Mouse (Mus musculus) forebrain, embryonic 12.5 days (tissue): ENCODE results near the gene Vezt. TPM values are rescaled to one million over a fixed set of nuclear protein-coding genes. Genes with fewer than 3 reads are reported as not detected.

Experiments
- ATAC-seq: fragments of 200-750 bp; cut with Nextera tagmentation; 2 replicates; pipeline ENCODE4 v1.8.0; 2017; ENCODE audit warnings: moderate TSS enrichment; ENCODE audit not compliant: low FRiP score
- H3K27ac ChIP-seq: fragments of 300-500 bp; sonication (generic); 2 replicates; pipeline ENCODE4 v1.5.1; 2016; ENCODE audit warnings: mild to moderate bottlenecking
- H3K27me3 ChIP-seq: fragments of 300-500 bp; sonication (generic); 2 replicates; pipeline ENCODE4 v1.6.1; 2016; ENCODE audit warnings: mild to moderate bottlenecking
- H3K36me3 ChIP-seq: fragments of 300-500 bp; sonication (generic); replicated peaks from 2 replicates; pipeline ENCODE4 v1.6.1; 2016; ENCODE audit warnings: mild to moderate bottlenecking
- H3K4me1 ChIP-seq: fragments of 300-500 bp; sonication (generic); 2 replicates; pipeline ENCODE4 v1.6.1; 2016
- H3K4me2 ChIP-seq: fragments of 300-500 bp; sonication (generic); 2 replicates; pipeline ENCODE4 v1.6.1; 2016; ENCODE audit warnings: mild to moderate bottlenecking, moderate library complexity
- H3K4me3 ChIP-seq: fragments of 300-500 bp; sonication (generic); replicated peaks from 2 replicates; pipeline ENCODE4 v1.5.1; 2016; ENCODE audit warnings: mild to moderate bottlenecking
- H3K9ac ChIP-seq: fragments of 300-500 bp; sonication (generic); 2 replicates; pipeline ENCODE4 v1.6.1; 2016; ENCODE audit warnings: mild to moderate bottlenecking
- H3K9me3 ChIP-seq: fragments of 300-500 bp; sonication (generic); 2 replicates; pipeline ENCODE4 v1.6.1; 2016
- WGBS: fragments of 180-500 bp; shearing (Covaris S2); methylation state at CpG from one replicate; pipeline ENCODE4 v1.1.7; 2016; 5-methylcytosine and 5-hydroxymethylcytosine counted together
- polyA plus RNA-seq: library from polyadenylated mRNA; unstranded; fragments of >200 nt; fragmentation: Nextera tagmentation; extraction: Ambion mirVana; gene quantifications from 2 replicates; pipeline ENCODE4 v1.2.1, GENCODE M21; 2016

Gene Vezt
- polyA plus RNA-seq, 1 experiment from 2014 or later = 53.3 TPM

- Histone ChIP-seq H3K4me1 (no peaks in the 10 kb centered on the region; the same call in 1 of the 2 replicates), H3K27ac (no peak overlapping the region), H3K9me3 (no peaks in the 10 kb centered on the region), H3K9ac (no peak overlapping the region), H3K4me3 (no peak overlapping the region), H3K4me2 (no peak overlapping the region), H3K27me3 (no peaks in the 10 kb centered on the region), H3K36me3 (no peaks in the 10 kb centered on the region)
- ATAC-seq = no peak
- WGBS = 69% methylated on average over 5 of the region's 5 CpGs
Measured at GRCm38 (mm10) chr10:93944241-93944640, 91.4 kb downstream of the Vezt start.

- H3K36me3 ChIP-seq = no peaks in the 10 kb centered on the region
- WGBS = 88% methylated on average over 5 of the region's 5 CpGs
- no peak overlapping the region for H3K9ac ChIP-seq
- H3K27ac ChIP-seq = no peak overlapping the region
- H3K27me3 ChIP-seq = no peaks in the 10 kb centered on the region
- ATAC-seq = no peak
- no peaks in the 10 kb centered on the region for H3K9me3 ChIP-seq
- no peak overlapping the region for H3K4me3 ChIP-seq
- no peak overlapping the region for H3K4me2 ChIP-seq
- H3K4me1 ChIP-seq = no peaks in the 10 kb centered on the region
Measured at GRCm38 (mm10) chr10:93940279-93940678, 95.3 kb downstream of the Vezt start.

GRCm38 (mm10) chr10:93939676-93940075 lies 95.9 kb downstream of the Vezt start:
- H3K4me3 ChIP-seq = no peak overlapping the region
- H3K9me3 ChIP-seq = no peaks in the 10 kb centered on the region
- no peaks in the 10 kb centered on the region for H3K36me3 ChIP-seq
- H3K27ac ChIP-seq = no peak overlapping the region
- H3K4me2 ChIP-seq = no peak overlapping the region
- no peaks in the 10 kb centered on the region for H3K4me1 ChIP-seq
- 57% methylated on average over 8 of the region's 8 CpGs for WGBS
- ATAC-seq = no peak
- H3K9ac ChIP-seq = no peak overlapping the region
- no peaks in the 10 kb centered on the region for H3K27me3 ChIP-seq

- ATAC-seq = no peak
- Histone ChIP-seq H3K27me3 (no peaks in the 10 kb centered on the region), H3K36me3 (no peaks in the 10 kb centered on the region), H3K4me2 (no peak overlapping the region), H3K9me3 (no peaks in the 10 kb centered on the region), H3K4me1 (0 out of 2 replicates have a peak, but pooled peaks cover 3% of the 10 kb centered on the region), H3K9ac (no peak overlapping the region), H3K4me3 (no peak overlapping the region), H3K27ac (no peak overlapping the region)
- 75% methylated on average over 20 of the region's 20 CpGs for WGBS
Measured at GRCm38 (mm10) chr10:93938844-93939271, 96.8 kb downstream of the Vezt start.

- Histone ChIP-seq H3K4me1 (0 out of 2 replicates have a peak, but pooled peaks cover 4% of the 10 kb centered on the region), H3K36me3 (no peaks in the 10 kb centered on the region), H3K9me3 (no peaks in the 10 kb centered on the region), H3K27me3 (no peaks in the 10 kb centered on the region), H3K9ac (no peak overlapping the region), H3K4me2 (no peak overlapping the region), H3K27ac (peak overlapping the region; percentile 19; the same call in 1 of the 2 replicates), H3K4me3 (no peak overlapping the region)
- WGBS = 62% methylated on average over 9 of the region's 9 CpGs
- ATAC-seq = no peak
Measured at GRCm38 (mm10) chr10:93933980-93934379, 101.6 kb downstream of the Vezt start.

- no peak for ATAC-seq
- H3K36me3 ChIP-seq = no peaks in the 10 kb centered on the region
- H3K4me3 ChIP-seq = no peak overlapping the region
- no peaks in the 10 kb centered on the region for H3K9me3 ChIP-seq
- H3K4me2 ChIP-seq = no peak overlapping the region
- H3K27ac ChIP-seq = no peak overlapping the region
- WGBS = 71% methylated on average over 5 of the region's 5 CpGs
- 0 out of 2 replicates have a peak, but pooled peaks cover 4% of the 10 kb centered on the region for H3K4me1 ChIP-seq
- no peaks in the 10 kb centered on the region for H3K27me3 ChIP-seq
- no peak overlapping the region for H3K9ac ChIP-seq
Measured at GRCm38 (mm10) chr10:93932861-93933260, 102.8 kb downstream of the Vezt start.

- H3K9ac ChIP-seq = no peak overlapping the region
- H3K9me3 ChIP-seq = 0 out of 2 replicates have a peak, but pooled peaks cover 4% of the 10 kb centered on the region
- H3K27ac ChIP-seq = no peak overlapping the region
- ATAC-seq = no peak
- H3K27me3 ChIP-seq = no peaks in the 10 kb centered on the region
- H3K4me3 ChIP-seq = no peak overlapping the region
- WGBS = 77% methylated on average over 5 of the region's 5 CpGs
- H3K36me3 ChIP-seq = no peaks in the 10 kb centered on the region
- H3K4me2 ChIP-seq = no peak overlapping the region
- H3K4me1 ChIP-seq = 0 out of 2 replicates have a peak, but pooled peaks cover 4% of the 10 kb centered on the region
Measured at GRCm38 (mm10) chr10:93932020-93932419, 103.6 kb downstream of the Vezt start.

GRCm38 (mm10) chr10:93931431-93931830 lies 104.2 kb downstream of the Vezt start:
- Histone ChIP-seq H3K27me3 (no peaks in the 10 kb centered on the region), H3K4me2 (no peak overlapping the region), H3K9ac (no peak overlapping the region), H3K4me1 (0 out of 2 replicates have a peak, but pooled peaks cover 4% of the 10 kb centered on the region), H3K36me3 (no peaks in the 10 kb centered on the region), H3K27ac (no peak overlapping the region), H3K9me3 (0 out of 2 replicates have a peak, but pooled peaks cover 4% of the 10 kb centered on the region), H3K4me3 (no peak overlapping the region)
- WGBS = 87% methylated on average over 9 of the region's 9 CpGs
- no peak for ATAC-seq

- 0 out of 2 replicates have a peak, but pooled peaks cover 4% of the 10 kb centered on the region for H3K4me1 ChIP-seq
- no peaks in the 10 kb centered on the region for H3K36me3 ChIP-seq
- no peak for ATAC-seq
- H3K27ac ChIP-seq = no peak overlapping the region
- no peak overlapping the region for H3K9ac ChIP-seq
- H3K4me3 ChIP-seq = no peak overlapping the region
- 83% methylated on average over 4 of the region's 4 CpGs for WGBS
- H3K4me2 ChIP-seq = no peak overlapping the region
- 0 out of 2 replicates have a peak, but pooled peaks cover 4% of the 10 kb centered on the region for H3K9me3 ChIP-seq
- H3K27me3 ChIP-seq = no peaks in the 10 kb centered on the region
Measured at GRCm38 (mm10) chr10:93930236-93930824, 105.3 kb downstream of the Vezt start.

GRCm38 (mm10) chr10:93924666-93925065 lies 111.0 kb downstream of the Vezt start:
- ATAC-seq = no peak
- Histone ChIP-seq H3K4me3 (no peak overlapping the region), H3K4me2 (no peak overlapping the region), H3K27ac (no peak overlapping the region), H3K9ac (no peak overlapping the region), H3K36me3 (no peaks in the 10 kb centered on the region), H3K9me3 (0 out of 2 replicates have a peak, but pooled peaks cover 4% of the 10 kb centered on the region), H3K4me1 (no peaks in the 10 kb centered on the region), H3K27me3 (no peaks in the 10 kb centered on the region)
- WGBS = 81% methylated on average over 5 of the region's 5 CpGs

GRCm38 (mm10) chr10:93921160-93921559 lies 114.5 kb downstream of the Vezt start:
- Histone ChIP-seq H3K4me3 (no peak overlapping the region), H3K27me3 (0 out of 2 replicates have a peak, but pooled peaks cover 4% of the 10 kb centered on the region), H3K9ac (no peak overlapping the region), H3K27ac (no peak overlapping the region), H3K4me2 (no peak overlapping the region), H3K36me3 (no peaks in the 10 kb centered on the region), H3K9me3 (no peaks in the 10 kb centered on the region), H3K4me1 (peaks cover 3% of the 10 kb centered on the region; the same call in 1 of the 2 replicates)
- ATAC-seq = no peak
- 95% methylated on average over 4 of the region's 4 CpGs for WGBS

GRCm38 (mm10) chr10:93919227-93919626 lies 116.4 kb downstream of the Vezt start:
- H3K27ac ChIP-seq = no peak overlapping the region
- 80% methylated on average over 13 of the region's 13 CpGs for WGBS

GRCm38 (mm10) chr10:93918701-93919100 lies 116.9 kb downstream of the Vezt start:
- Histone ChIP-seq H3K9me3 (no peaks in the 10 kb centered on the region), H3K4me3 (no peak overlapping the region), H3K27me3 (peaks cover 18% of the 10 kb centered on the region; the same call in 1 of the 2 replicates), H3K27ac (no peak overlapping the region), H3K36me3 (no peaks in the 10 kb centered on the region), H3K9ac (no peak overlapping the region), H3K4me2 (no peak overlapping the region), H3K4me1 (peaks cover 16% of the 10 kb centered on the region)
- whole genome bisulfite sequencing = 53% methylated on average over 6 of the region's 6 CpGs
- ATAC-seq = no peak

More at GRCm38 (mm10) chr10:93919227-93919626, 116.4 kb downstream of the Vezt start:
- no peak overlapping the region for H3K4me2 ChIP-seq
- H3K27me3 ChIP-seq = peaks cover 13% of the 10 kb centered on the region; the same call in 1 of the 2 replicates
- H3K4me1 ChIP-seq = peaks cover 16% of the 10 kb centered on the region
- ATAC-seq = no peak
- no peak overlapping the region for H3K4me3 ChIP-seq
- no peaks in the 10 kb centered on the region for H3K9me3 ChIP-seq
- H3K36me3 ChIP-seq = no peaks in the 10 kb centered on the region
- no peak overlapping the region for H3K9ac ChIP-seq
